Mouse (Mus musculus): ENCODE measurements around the gene Plxna1.

- TF ChIP-seq POLR2A (IDR thresholded peaks at IDR 0.05; ENCODE audit: low read depth, low read length) = no peak
- TF ChIP-seq CTCF (IDR thresholded peaks at IDR 0.05; ENCODE audit: extremely low read depth, insufficient read length, insufficient replicate concordance, low read depth, low read length) = no peak
Observed at GRCm38 (mm10) chr6:89359771-89360708, 2.4 kb downstream of the Plxna1 start.
